Mouse (Mus musculus): ENCODE measurements at regions not wholly inside any gene's neighbourhood (a gene's known extent, or its start where the extent isn't known, plus 50 kb on each side); places are given as distances from the start of the nearest gene placed in this dataset.
A peak's percentile ranks its signal among the peaks of the same experiment; 100 is the strongest.

DNA sequence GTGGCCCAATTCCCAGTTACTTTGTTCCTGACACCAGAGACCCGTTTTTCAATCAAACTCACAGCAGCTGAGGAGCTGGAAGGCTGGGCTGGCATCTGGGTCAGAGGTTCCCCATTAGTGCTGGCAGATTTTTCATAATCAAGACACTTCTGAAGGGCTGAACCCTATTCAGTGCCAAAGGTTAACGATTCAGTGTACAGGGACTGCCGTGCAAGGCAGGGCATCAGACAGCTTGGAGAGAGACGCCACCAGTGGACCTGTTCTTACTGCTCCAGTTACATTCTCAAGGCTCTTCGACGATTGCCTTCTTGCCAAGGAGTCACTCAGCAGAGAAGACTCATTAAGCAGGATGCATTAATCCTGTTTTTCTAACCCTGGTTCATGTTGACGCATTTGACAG lies 285.5 kb upstream of the Apob start:
- Histone ChIP-seq H3K4me3 (no peak overlapping the region), H3K9ac (no peak overlapping the region), H3K27me3 (no peaks in the 10 kb centered on the region), H3K4me1 (replicated peaks) (peaks cover 3% of the 10 kb centered on the region; the same call in 1 of the 2 replicates), H3K4me2 (no peak overlapping the region), H3K9me3 (no peaks in the 10 kb centered on the region), H3K36me3 (no peaks in the 10 kb centered on the region), H3K27ac (no peak overlapping the region)
- 58% methylated on average over 7 of the region's 7 CpGs for WGBS
- ATAC-seq (ENCODE audit: low FRiP score) = no peak

DNA sequence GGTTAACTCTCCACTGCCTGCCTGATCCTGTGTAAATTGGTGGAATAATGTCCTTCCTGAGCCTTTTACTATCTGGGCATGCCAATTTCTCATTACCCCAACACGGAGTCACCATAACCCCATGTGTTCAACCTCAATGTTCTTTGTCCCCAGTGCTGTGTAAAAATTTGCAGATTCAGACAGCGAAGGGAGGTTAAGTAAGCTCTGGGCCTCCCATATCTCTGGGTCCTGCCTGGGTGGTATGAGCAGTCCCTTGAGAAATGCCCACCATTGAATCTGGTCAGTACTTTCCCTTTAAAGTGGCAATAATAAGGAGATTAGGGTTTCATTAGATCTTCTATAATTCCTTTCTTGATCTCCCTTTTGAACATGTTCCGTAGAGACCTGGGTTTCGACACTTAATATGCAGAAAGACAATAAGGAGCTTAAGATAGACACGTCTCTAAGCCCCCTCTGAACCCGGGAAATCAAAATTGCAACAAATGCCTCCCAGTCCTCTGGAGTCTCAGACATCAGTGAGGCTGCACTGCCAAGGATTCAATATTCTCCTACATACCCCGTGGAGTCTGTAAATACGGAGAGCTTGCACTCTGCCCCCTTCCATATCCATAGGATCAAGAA lies 279.0 kb upstream of the Apob start:
- Histone ChIP-seq H3K36me3 (no peaks in the 10 kb centered on the region), H3K4me1 (replicated peaks) (no peaks in the 10 kb centered on the region), H3K27me3 (no peaks in the 10 kb centered on the region), H3K4me3 (no peak overlapping the region), H3K4me2 (no peak overlapping the region), H3K9me3 (no peaks in the 10 kb centered on the region), H3K9ac (no peak overlapping the region), H3K27ac (peak overlapping the region; percentile 67)
- ATAC-seq (ENCODE audit: low FRiP score) = no peak
- WGBS = 79% methylated on average over 8 of the region's 8 CpGs

DNA sequence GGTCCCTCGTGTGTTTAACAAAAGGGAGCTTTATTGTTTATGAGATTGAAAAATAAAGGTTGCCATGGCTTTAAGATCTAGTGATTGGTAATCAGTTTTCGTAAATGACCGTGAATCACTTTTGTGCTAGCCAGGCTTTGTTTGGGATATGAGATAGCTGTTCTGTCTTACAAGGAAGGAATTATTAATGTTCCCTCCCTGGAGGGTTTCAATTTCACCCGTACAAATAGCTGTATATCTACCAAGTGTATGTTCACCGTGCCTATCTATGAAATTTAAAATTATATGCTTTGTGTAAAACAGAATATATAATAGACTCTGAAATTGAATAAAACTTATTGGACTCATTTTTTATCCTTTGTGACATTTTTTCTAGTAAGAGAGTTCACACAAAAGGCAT lies 268.3 kb upstream of the Apob start:
- no peak overlapping the region for H3K4me2 ChIP-seq
- peak; percentile 24; the same call in 1 of the 2 replicates for ATAC-seq (ENCODE audit: low FRiP score)
- WGBS = 13% methylated on average over 5 of the region's 5 CpGs
- no peak overlapping the region for H3K27ac ChIP-seq
- H3K9me3 ChIP-seq = no peaks in the 10 kb centered on the region
- H3K36me3 ChIP-seq = no peaks in the 10 kb centered on the region
- H3K27me3 ChIP-seq = no peaks in the 10 kb centered on the region
- peaks cover 3% of the 10 kb centered on the region; the same call in 1 of the 2 replicates for H3K4me1 ChIP-seq (replicated peaks)
- no peak overlapping the region for H3K9ac ChIP-seq
- H3K4me3 ChIP-seq = no peak overlapping the region

DNA sequence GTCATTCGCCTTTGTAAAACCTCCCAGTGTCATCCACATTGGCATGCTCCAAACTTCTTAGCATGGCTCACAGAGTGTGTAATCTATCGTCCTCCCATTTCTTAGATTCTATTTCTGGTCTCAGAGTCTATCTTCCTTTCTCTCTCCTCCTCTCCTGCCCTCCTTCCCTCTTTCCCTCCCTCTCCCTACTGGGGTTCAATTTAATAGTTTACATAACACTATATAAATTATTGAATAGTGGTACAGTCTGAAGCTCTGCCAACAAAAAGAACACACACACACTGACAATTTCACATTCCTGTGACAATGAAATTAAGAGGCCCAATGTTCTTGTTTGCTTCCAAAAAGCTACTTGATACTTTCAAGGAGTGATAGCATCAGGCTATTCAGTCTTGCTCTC lies 267.6 kb upstream of the Apob start:
- WGBS = 66% methylated on average over 2 of the region's 2 CpGs
- Histone ChIP-seq H3K36me3 (no peaks in the 10 kb centered on the region), H3K9ac (no peak overlapping the region), H3K27ac (no peak overlapping the region), H3K9me3 (no peaks in the 10 kb centered on the region), H3K4me1 (replicated peaks) (peaks cover 3% of the 10 kb centered on the region; the same call in 1 of the 2 replicates), H3K27me3 (no peaks in the 10 kb centered on the region), H3K4me2 (no peak overlapping the region), H3K4me3 (no peak overlapping the region)
- ATAC-seq (ENCODE audit: low FRiP score) = no peak

DNA sequence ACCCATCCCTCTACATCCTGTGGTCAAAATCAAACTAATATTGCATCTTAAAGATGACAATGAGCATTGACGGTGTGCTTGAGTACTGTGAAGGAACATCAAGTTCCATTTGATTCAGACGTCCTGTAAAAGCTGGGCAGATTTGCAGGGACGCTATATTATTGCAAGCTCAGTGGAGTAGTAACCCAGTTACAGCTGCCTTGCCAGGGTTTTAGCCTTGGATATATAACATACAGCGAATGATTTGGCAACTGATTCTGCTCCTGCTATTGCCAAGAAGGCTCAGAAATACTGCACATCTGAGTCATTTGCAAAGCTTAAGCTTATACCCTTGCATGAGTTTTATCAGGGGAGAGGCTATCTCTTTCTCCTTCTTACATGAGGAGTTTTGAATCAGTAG lies 262.4 kb upstream of the Apob start:
- WGBS = 95% methylated on average over 4 of the region's 4 CpGs
- Histone ChIP-seq H3K27me3 (no peaks in the 10 kb centered on the region), H3K4me2 (no peak overlapping the region), H3K27ac (no peak overlapping the region), H3K4me3 (no peak overlapping the region), H3K9ac (no peak overlapping the region), H3K4me1 (replicated peaks) (no peaks in the 10 kb centered on the region), H3K36me3 (no peaks in the 10 kb centered on the region), H3K9me3 (no peaks in the 10 kb centered on the region)
- ATAC-seq (ENCODE audit: low FRiP score) = no peak

DNA sequence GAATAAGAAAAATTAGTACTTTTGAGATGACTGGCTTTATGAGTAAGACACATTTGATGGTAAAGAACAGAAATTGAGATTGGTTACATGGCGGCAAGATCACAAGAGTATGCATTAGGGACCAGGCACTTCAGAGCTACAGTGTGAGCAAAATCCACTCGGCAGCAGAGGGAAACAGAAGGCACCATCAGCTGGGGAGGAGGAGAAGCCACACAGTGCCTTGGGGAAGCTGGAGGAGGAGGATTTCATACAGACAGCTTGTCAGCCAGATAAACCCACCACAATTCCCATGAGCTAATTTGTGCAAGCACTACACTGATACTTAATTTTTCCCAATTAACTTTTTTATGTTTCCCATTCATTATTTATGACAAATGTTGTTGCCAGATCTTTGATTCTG lies 258.9 kb upstream of the Apob start:
- no peak overlapping the region for H3K4me3 ChIP-seq
- no peaks in the 10 kb centered on the region for H3K36me3 ChIP-seq
- no peak overlapping the region for H3K9ac ChIP-seq
- no peak overlapping the region for H3K4me2 ChIP-seq
- H3K27me3 ChIP-seq = no peaks in the 10 kb centered on the region
- no peak overlapping the region for H3K27ac ChIP-seq
- 78% methylated on average over 2 of the region's 2 CpGs for WGBS
- no peaks in the 10 kb centered on the region for H3K4me1 ChIP-seq (replicated peaks)
- ATAC-seq (ENCODE audit: low FRiP score) = no peak
- H3K9me3 ChIP-seq = no peaks in the 10 kb centered on the region

DNA sequence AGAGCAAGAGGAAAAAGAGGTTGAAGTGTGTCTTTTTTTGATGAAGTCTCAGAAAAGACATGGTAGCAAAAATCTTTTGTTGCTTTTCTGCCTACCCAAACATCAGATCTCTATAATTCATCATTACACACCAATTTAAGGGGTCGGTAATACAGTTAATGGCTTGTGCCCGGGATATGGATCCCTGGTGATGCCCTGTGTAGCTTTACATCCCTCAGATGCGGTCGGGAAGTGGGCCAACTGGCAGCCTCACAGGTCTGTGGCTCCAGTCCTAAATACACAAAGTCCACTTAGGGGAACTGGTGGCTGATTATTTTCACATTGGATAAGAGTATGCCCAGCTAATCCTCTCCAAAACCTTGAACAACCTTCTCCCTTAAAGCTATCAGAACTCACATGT lies 258.4 kb upstream of the Apob start:
- H3K4me3 ChIP-seq = no peak overlapping the region
- H3K9ac ChIP-seq = no peak overlapping the region
- H3K4me1 ChIP-seq (replicated peaks) = no peaks in the 10 kb centered on the region
- no peak for ATAC-seq (ENCODE audit: low FRiP score)
- no peaks in the 10 kb centered on the region for H3K36me3 ChIP-seq
- H3K4me2 ChIP-seq = no peak overlapping the region
- H3K27ac ChIP-seq = no peak overlapping the region
- no peaks in the 10 kb centered on the region for H3K9me3 ChIP-seq
- 72% methylated on average over 4 of the region's 4 CpGs for WGBS
- H3K27me3 ChIP-seq = no peaks in the 10 kb centered on the region

DNA sequence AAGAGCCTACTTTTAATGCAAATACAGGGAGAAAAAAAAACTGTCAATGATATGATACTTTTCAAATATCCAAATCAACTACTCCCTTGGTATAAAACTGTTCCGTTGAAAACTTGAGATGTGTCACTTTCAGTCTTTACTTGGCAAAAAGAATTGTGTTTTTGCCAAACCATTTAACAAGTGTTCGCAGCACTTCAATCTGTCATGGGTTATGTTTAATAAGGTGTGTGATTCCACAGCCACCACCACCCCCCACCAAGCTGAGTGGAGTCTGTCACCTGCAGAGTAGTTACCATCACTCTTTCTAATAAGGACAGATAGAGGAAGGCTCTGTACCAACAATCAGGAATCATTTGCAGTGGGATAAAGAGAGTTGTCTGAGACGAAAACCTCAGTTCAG lies 252.5 kb upstream of the Apob start:
- no peak for ATAC-seq (ENCODE audit: low FRiP score)
- no peaks in the 10 kb centered on the region for H3K4me1 ChIP-seq (replicated peaks)
- 84% methylated on average over 3 of the region's 3 CpGs for WGBS
- H3K4me3 ChIP-seq = no peak overlapping the region
- no peaks in the 10 kb centered on the region for H3K36me3 ChIP-seq
- no peaks in the 10 kb centered on the region for H3K9me3 ChIP-seq
- H3K4me2 ChIP-seq = no peak overlapping the region
- H3K27me3 ChIP-seq = no peaks in the 10 kb centered on the region
- no peak overlapping the region for H3K9ac ChIP-seq
- no peak overlapping the region for H3K27ac ChIP-seq

DNA sequence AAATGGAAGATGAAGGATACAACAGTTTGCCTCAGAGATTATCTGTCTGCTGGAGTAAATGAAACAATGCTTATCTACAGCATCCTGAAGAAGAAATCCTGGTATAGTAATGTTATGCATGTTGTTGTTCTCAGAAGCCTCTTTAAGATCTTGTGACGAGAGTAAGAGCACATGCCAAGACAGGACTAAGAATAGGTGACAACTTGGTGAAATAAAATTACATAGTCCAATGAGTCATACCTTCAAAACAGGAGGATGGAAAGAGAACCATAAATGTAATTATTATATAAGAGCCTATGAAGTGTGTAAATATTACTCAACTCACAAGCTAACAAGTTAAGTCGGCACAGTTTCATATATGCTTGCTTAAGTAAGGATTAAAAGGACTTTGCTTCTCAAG lies 239.4 kb upstream of the Apob start:
- Histone ChIP-seq H3K27me3 (no peaks in the 10 kb centered on the region), H3K9ac (no peak overlapping the region), H3K4me2 (no peak overlapping the region), H3K4me1 (replicated peaks) (peaks cover 11% of the 10 kb centered on the region), H3K4me3 (no peak overlapping the region), H3K36me3 (no peaks in the 10 kb centered on the region), H3K9me3 (no peaks in the 10 kb centered on the region), H3K27ac (peak overlapping the region; percentile 79)
- WGBS = 96% methylated on average over 2 of the region's 2 CpGs
- no peak for ATAC-seq (ENCODE audit: low FRiP score)

DNA sequence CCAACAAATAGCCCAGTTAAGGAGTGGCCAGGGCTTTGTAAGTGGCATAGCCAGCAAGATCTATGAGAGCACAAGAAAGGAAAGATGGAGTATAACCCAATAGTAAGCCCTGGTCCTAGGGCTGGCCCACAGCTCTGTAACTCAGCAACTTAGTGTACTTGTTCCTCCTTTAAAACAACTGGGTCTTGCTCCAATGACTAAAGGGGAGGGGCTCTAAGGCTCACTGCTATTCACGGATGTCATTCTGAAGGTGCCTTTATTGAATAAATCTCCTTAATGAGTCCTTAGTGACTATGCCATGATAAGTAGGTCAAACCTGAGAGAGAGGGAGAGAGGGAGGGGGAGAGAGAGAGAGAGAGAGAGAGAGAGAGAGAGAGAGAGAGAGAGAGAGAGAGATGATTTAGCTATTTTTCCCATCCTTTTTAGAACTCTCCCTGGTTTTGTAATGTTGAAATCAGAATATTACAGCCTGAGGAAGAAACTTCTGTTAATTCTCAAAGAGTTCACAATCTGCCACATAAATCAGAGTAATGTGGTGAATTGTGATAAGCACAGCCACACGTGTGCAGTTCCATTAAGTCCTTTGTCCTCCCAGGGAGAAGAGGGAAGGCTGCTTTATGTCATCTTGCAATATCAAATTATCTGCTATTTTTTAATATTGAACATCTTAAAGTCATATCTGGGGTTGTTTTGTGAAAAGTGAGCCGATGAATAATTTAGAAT lies 238.7 kb upstream of the Apob start:
- H3K27ac ChIP-seq = peak overlapping the region; percentile 79
- peak; percentile 83 for ATAC-seq (ENCODE audit: low FRiP score)
- WGBS = 41% methylated on average over 3 of the region's 3 CpGs

DNA sequence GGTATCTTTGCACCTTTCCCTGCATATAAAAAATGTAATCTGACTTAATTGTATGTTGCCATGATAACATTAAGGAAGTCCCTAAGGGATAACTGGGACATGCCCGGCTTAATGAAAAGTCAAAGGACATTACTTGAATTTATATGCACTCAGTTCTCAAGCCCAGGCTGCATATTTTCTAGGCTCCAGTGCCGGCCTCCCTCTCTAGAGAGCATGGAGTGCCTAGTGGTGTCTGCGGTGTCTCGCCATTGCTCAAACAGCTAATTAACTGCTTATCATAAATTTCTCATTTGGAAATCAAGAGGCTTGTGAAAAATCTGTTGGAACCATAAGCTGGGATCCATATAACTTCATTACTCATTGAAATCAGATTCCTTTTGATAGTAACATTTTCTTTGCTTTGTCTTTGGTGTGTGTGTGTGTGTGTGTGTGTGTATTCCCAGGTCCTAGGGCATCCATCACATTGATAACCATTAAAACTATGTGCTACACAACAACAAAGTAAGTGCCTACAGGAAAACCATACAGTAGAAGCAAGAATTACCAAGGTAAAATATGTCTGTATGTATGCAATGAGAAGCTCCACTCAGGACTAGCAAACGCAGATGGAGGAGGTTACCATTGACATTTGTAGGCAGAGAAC lies 238.0 kb upstream of the Apob start:
- Histone ChIP-seq H3K27ac (peak overlapping the region; percentile 79), H3K4me3 (no peak overlapping the region), H3K4me1 (replicated peaks) (peaks cover 11% of the 10 kb centered on the region), H3K9ac (no peak overlapping the region), H3K9me3 (no peaks in the 10 kb centered on the region), H3K36me3 (no peaks in the 10 kb centered on the region), H3K4me2 (no peak overlapping the region), H3K27me3 (no peaks in the 10 kb centered on the region)
- ATAC-seq (ENCODE audit: low FRiP score) = peak; percentile 88
- WGBS = 47% methylated on average over 5 of the region's 5 CpGs

More for the DNA sequence above, 238.7 kb upstream of the Apob start:
- no peaks in the 10 kb centered on the region for H3K36me3 ChIP-seq
- peaks cover 11% of the 10 kb centered on the region for H3K4me1 ChIP-seq (replicated peaks)
- no peaks in the 10 kb centered on the region for H3K9me3 ChIP-seq
- H3K4me3 ChIP-seq = no peak overlapping the region
- no peaks in the 10 kb centered on the region for H3K27me3 ChIP-seq
- no peak overlapping the region for H3K9ac ChIP-seq
- H3K4me2 ChIP-seq = no peak overlapping the region

DNA sequence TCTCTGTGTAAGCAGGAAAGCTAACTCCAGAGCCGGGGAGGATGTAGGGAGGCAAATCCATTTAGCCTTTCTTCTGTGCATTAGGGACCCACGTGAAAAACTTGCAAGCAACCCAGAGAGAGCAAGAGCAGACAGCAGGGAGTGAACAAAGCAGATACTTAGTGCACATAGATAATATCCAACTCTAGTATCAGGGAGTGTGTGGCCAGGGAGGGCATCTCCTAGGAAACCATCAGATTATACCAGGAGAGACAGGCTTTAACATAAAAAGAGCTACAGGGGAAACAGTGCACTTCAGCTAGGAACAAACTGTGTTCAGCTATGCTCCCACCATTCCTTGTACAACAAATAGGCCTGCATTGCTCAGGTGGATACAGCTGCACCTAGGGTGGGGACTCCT lies 230.7 kb upstream of the Apob start:
- Histone ChIP-seq H3K9me3 (no peaks in the 10 kb centered on the region), H3K9ac (no peak overlapping the region), H3K4me3 (no peak overlapping the region), H3K27ac (no peak overlapping the region; the same call in 1 of the 2 replicates), H3K27me3 (no peaks in the 10 kb centered on the region), H3K4me1 (replicated peaks) (peaks cover 29% of the 10 kb centered on the region), H3K4me2 (no peak overlapping the region), H3K36me3 (no peaks in the 10 kb centered on the region)
- ATAC-seq (ENCODE audit: low FRiP score) = no peak
- 42% methylated on average over 2 of the region's 2 CpGs for WGBS
